Mouse (Mus musculus): Measurements from ENCODE around the gene Zfp503. TPM values are rescaled to one million over a fixed set of nuclear protein-coding genes. Genes with fewer than 3 reads are reported as not detected.
A peak's percentile ranks its signal among the peaks of the same experiment; 100 is the strongest.

Zfp503 gene
- total RNA-seq, 2 experiments from 2014 or later, result 4.7 to 7.6 TPM

- peak; percentile 76 for DNase-seq (ENCODE audit: low spot score)
Observed at GRCm38 (mm10) chr14:21968978-21969377, 20.4 kb downstream of the Zfp503 start.

- DNase-seq (ENCODE audit: low spot score), result no peak
Observed at GRCm38 (mm10) chr14:21967375-21968010, 21.9 kb downstream of the Zfp503 start.

- no peak for DNase-seq (ENCODE audit: low spot score)
Observed at GRCm38 (mm10) chr14:21966276-21966675, 23.1 kb downstream of the Zfp503 start.

GRCm38 (mm10) chr14:21962381-21963050 is 26.9 kb downstream of the Zfp503 start:
- DNase-seq (ENCODE audit: low spot score), result no peak

- no peak for DNase-seq (ENCODE audit: low spot score)
Observed at GRCm38 (mm10) chr14:21959243-21959642, 30.2 kb downstream of the Zfp503 start.

- no peak for DNase-seq (ENCODE audit: low spot score)
Observed at GRCm38 (mm10) chr14:21958643-21959042, 30.8 kb downstream of the Zfp503 start.

GRCm38 (mm10) chr14:21952541-21952940 is 36.9 kb downstream of the Zfp503 start:
- DNase-seq (ENCODE audit: low spot score), result no peak

GRCm38 (mm10) chr14:21951896-21952523 is 37.4 kb downstream of the Zfp503 start:
- no peak for DNase-seq (ENCODE audit: low spot score)

- DNase-seq (ENCODE audit: low spot score), result no peak
Observed at GRCm38 (mm10) chr14:21944946-21945345, 44.5 kb downstream of the Zfp503 start.

- DNase-seq (ENCODE audit: low spot score), result no peak
Observed at GRCm38 (mm10) chr14:21941581-21941980, 47.8 kb downstream of the Zfp503 start.

- DNase-seq (ENCODE audit: low spot score), result no peak
Observed at GRCm38 (mm10) chr14:21937116-21937515, 52.3 kb downstream of the Zfp503 start.

GRCm38 (mm10) chr14:21936102-21936630 is 53.2 kb downstream of the Zfp503 start:
- no peak for DNase-seq (ENCODE audit: low spot score)

Small RNA genes within 50 kb of the gene (microRNA-seq; reads per million reads assigned to microRNA genes)
- gene Gm27532, result not detected

Other genes with a start within 250 kb of the Zfp503 start
- 10 to 100 TPM; 62.7 to 63.1 TPM for gene Samd8, start 239.1 kb downstream of the Zfp503 start, total RNA-seq (2021)
- 100 to 1,000 TPM; 215 to 238 TPM for gene Dusp13, start 238.4 kb downstream of the Zfp503 start, total RNA-seq (2021)
- gene Vdac2, start 164.4 kb downstream of the Zfp503 start, total RNA-seq (2021), result 100 to 1,000 TPM; 304 to 312 TPM
- gene Comtd1, start 140.6 kb downstream of the Zfp503 start, total RNA-seq (2021), result 10 to 100 TPM in 1 of 2 experiments, 1 to 10 TPM in 1; 6.1 to 11.3 TPM
- 1 to 10 TPM; 2.3 to 3.1 TPM for gene Lrmda, start 30.1 kb upstream of the Zfp503 start, total RNA-seq (2021)